Mouse (Mus musculus): ENCODE results near the gene RPS10-NUDT3. TPM values are rescaled to one million over a fixed set of nuclear protein-coding genes. Genes with fewer than 3 reads are reported as not detected.

Gene RPS10-NUDT3
- total RNA-seq, 4 experiments from 2014 or later, result 0.98 TPM; not detected in 3

DNA sequence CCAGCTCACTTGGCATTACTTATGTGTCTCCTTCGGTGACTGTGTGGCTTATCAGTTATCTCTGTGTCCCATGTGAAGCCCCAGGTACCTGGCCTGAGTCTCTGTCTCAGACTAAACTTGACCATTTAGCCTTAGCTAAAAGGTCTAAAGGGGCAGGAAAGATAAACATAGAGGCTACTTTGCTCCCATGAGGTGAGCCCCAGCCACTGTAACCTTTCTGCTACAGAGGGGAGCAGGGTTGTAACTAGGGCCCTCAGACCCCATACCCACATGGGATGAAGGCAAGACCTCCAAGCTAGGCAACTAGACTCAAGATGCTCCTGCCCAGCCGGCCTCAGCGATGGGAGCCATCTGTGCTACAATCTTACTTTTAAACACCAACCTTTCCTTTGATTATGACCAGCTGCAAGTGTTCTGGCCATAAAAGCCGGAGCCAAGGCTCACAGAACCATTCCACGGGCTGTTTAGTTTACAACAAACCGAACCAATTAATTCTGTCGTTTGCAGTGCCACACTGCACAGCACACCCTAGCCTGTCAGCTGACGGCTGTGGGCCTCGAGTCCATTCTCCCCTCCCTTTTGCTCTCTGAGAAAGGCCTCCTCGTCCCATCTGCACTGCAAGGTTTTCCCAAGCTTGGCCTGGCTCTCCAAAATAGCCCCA lies 59.8 kb downstream of the RPS10-NUDT3 start:
- DNase-seq (ENCODE audit: low spot score), result no peak

DNA sequence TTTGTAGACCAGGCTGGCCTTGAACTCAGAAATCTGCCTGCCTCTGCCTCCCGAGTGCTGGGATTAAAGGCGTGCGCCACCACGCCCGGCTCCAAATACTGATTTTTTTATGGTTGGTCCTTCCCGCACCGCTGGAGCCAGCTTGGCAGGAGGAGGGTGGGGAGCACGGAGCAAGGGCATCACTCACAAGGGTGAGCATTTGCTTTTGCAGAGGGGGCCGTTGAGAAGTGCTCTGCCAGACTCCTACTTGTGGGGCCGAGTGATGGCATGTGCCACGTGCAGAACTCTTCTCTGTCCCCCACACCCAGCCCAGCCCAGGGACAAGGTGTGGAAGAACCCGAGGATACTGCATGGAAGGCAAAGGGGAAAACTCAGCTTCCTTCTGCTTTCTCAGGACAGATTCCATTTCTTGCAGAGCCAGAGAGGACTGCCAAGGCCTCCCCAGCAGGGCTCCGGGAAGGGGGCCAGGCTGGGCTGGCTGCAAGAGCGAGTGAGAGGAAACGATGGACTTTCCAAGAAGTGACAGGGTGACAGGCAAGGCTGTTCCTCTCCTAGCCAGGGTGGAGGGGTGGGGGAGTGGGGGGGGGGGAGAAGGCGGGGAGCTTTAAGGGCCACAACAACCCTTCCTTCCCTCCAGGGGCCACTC lies 60.4 kb downstream of the RPS10-NUDT3 start:
- peak; percentile 72 for DNase-seq (ENCODE audit: low spot score)

DNA sequence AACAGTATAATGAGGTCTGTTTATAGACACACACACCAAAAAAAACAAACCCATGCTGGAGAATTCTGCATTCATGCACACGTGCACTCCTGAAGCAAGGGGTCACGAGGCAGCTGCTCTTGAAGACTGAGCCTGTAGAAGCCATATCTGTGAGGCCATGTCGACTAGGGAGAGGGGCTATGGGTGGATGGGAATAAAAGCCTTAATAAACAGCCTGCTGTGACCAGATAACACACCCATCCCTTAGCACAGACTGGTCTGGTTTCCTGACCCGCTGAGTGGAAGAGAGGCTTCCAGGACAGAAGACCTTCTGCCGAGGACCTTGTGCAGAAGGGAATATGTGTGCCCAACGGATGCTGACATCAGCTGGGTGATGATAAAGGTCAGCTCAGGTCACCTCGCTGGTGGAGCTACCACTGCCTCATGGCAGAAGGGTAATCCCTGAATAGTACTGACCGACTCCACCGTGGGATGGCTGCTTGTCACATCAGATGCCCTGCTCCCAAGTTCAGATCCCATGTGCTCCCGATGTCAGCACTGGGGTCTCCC lies 61.2 kb downstream of the RPS10-NUDT3 start:
- no peak for DNase-seq (ENCODE audit: low spot score)

DNA sequence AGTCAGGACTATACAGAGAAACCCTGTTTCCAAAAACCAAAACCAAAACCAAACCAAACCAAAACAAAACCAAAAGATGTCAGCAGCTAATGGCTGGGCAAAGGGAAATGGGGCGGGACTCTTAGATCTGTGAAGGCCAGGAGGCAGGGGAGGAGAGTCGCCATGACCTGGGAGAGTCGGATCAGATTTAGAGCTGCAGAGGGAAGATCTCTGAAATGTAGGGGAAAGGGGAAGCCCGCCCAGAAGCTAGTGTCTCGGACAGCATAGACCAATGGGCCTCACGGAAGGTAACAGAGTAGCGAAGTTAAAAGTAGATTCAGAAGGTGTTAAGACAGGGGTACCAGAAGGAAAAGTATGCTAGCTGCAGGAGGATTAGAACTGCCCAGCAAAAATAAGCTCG lies 63.7 kb downstream of the RPS10-NUDT3 start:
- DNase-seq (ENCODE audit: low spot score), result no peak

DNA sequence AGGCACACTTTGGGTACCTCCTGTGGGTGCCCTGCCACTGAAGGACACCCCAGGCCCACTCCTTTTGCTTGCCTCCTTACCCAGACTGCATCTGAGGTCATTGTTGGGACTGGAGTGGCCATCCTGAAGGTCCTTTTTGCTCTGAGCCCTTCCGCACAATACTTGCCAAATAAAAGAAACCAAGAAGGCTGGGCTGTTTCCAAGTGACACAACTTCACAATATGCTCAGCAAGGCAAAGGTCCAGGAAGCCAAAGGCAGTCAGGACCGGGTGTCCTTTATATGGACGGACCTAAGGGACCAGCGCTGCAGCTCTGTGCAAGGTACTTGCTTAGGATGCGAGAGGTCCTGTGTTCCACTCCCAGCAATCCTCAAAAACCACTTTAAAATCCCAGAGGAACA lies 66.8 kb downstream of the RPS10-NUDT3 start:
- DNase-seq (ENCODE audit: low spot score), result no peak

DNA sequence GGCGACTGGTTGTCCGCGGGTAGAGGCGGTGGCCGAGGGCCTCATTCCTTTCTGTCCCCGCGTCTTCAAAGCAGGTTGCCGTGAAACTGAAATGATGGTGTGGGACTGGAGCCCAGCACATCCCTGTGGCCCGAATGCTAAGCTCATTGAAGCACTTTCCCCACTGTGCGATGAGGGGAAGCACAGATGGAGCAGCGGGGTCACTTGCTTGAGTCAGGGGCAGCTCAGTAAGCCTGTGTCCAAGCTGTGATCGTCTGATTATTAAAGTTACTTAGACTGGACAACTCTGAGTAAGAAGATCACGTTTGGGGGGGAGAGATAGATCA lies 69.1 kb downstream of the RPS10-NUDT3 start:
- no peak for DNase-seq (ENCODE audit: low spot score)

DNA sequence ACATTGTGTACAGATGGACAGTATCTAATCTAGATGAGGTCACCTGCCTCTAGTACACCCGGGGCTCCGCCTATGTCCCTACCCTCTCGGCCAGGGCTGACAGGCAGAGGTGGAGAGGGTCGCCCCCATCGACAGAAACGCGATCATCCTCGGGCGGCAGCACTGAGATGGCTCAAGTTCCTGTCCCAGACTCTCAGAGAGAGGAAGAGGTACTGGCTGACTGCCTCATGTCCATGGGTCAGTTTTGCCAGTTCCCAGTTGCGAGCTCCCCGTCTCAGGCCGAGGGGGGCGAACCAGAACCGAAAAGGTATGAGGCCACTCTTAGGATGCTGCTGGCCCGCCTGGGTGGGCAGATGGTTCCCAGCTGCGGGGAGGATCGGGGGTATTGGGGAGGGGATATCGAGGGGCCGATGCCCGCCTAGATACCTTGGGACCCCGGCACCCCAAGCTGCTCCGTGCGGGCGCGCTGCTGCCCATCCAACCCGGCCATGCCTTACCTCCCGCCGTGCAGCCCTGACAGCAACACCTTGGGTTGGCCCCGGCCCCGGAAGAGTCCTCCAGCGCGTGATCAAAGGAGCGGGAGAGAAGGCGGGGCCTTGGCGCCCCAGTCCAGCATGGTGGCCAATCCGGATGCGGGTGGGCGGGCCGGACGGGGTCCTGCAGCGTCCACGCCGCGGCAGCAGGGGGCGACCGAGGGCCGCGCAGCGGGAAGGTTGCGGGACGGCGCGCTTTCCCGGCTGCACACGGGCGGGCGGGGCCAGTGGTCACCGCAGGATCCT lies 69.7 kb downstream of the RPS10-NUDT3 start, which contains the start of gene AI413582:
TSS of gene AI413582 (minus strand) at position 594 of the 779 bp plus-strand sequence.
- peak; percentile 95 for DNase-seq (ENCODE audit: low spot score)

DNA sequence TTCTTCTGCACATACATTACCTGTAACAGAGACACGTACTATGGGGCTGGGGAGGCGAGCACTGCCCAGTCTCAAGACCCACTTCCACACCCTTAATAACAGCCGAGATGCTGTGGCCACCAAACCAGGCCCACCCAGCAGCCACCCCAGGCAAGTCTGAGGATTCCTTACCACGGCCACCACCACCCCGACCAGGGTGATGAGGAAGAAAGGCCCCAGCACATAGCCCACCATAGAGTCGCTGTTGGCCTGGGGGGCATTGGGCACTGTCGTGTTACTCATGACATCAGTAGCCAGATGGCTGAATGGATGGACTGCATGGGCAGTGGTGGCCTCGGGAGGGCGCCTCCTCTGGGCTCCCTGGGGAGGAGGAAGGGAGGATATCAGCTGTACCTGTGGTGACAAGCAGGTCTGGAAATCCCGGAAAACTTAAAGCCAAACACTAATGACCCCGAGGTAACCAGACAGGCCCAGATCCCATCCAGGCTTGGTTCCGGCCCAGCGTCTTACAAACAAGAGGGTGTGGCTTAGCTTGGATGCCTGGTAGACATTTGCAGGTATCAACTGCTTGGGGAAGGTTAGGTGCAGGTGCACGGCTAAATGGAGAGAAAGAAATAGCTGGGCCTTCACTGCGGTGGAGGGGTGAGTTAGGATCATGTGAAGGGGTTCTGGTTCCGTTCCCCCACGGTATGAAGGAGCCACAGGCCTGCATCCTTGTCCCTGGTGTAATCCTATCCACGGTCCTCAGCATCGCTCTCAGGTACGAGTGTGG lies 70.4 kb downstream of the RPS10-NUDT3 start:
- no peak for DNase-seq (ENCODE audit: low spot score)

DNA sequence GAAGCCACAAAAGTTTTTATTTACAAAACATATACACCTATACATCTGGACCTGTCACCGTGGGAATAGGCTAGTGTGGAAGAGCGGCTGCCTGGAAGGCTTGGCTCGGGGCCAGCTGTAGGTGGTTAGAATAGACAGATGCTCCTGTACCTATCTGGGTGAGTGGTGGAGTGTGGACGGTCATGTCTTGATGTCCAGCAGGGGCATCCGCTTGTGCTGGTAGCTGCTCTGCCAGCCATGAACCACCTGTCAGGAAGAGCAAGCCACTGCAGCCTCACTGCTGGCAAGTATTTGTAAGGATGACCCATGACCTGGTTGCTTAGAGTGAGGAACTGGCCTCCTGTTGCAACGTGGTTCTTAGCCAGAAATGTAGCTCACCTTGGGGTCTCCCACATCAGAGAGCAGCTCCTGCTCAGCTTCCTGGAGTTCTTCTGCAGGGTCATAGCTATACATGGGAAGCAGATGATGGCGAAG lies 71.2 kb downstream of the RPS10-NUDT3 start:
- DNase-seq (ENCODE audit: low spot score), result no peak

DNA sequence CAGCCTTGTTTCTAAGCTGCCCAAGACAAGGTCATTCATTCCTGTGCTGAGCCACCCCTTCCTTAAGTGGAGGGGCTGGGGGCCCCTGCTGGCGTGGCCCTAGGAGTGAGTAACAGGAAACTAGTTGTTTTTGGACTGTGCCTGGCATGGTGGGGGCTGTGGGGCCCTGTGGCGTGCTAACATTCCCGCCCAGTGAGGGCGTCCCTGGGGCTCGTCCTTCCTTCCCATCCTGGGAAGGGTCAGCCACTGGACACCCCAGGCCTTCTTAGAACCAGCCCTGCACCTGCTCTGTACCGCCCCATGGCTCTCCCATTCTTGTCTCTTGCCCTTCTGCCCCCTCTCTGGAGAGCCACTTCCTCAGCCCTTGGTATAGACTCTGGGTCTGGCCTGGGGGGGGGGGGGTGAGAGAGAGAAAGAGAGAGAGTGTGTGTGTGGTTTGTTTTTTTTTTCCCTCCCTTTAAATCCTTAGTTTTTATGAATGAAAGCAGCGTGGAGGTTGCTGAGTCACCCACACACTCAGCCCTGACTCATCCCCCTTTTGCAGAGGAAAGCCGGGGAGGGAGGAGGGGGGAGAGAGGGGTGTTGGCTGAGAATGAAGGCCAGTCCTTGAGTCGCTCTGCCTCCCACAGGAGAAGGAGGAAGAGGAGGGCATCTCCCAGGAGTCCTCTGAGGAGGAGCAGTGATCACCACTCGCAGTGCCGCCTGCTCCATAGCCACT lies 73.1 kb downstream of the RPS10-NUDT3 start:
- DNase-seq (ENCODE audit: low spot score), result no peak

DNA sequence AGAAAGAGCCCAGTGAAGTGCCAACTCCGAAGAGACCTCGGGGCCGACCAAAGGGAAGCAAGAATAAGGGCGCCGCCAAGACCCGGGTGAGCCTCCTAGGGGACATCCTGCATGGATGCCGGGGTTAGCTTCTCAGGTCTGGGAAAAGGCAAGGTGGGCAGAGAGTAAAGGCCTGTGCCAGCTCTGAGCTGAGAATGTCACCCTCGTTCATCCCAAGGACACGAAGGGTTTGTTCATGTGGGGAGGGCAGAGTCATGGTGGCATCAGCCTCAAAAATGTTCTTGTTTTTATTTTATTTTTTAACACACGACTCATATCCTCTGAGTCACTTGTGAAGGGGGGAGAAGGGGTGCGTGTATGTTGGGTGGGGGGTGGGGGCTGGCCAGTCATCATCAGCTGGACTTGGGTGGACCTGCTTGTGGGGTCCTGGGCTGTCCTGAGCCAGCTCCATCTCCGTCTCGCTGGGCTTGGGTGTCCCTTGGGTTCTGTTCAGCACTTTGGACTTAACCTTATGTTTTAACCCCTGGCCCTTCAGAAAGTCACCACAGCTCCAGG lies 74.0 kb downstream of the RPS10-NUDT3 start:
- DNase-seq (ENCODE audit: low spot score), result no peak

DNA sequence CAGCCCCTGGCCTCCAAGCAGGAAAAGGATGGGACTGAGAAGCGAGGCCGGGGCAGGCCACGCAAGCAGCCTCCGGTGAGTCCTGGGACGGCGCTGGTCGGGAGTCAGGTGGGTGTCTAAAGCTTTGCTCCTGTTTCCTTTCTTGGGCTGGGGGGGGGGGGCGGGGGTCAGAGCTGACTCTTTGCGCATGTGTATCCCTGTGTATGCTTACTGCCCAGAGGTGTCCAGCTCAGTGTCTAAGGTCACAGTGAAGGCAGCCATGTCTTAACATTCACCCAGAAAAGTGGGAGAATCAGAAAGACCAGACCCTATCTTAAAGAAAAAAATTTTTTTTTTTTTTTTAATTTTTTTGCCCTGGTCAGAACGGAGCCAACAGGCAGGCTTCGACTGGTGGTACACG lies 75.4 kb downstream of the RPS10-NUDT3 start:
- DNase-seq (ENCODE audit: low spot score), result no peak

DNA sequence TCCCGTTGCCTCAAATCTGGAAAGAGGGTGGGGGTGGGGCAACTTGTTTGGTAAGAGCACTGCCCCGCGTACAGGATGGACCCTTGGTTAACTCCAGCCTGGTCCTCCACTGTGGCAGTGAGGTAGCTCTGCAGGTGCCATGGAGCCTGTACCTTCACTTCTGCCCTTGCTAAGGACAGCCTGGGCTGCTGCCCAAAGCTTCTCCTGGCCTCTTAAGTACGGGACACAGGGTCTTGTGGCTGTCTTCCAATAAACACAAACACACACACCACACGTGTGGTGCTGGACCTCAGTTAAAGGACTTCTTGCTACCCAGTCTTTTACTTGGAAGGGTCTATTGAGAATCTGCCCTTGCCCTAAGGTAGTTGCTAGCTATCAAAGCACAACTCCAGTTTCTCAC lies 76.2 kb downstream of the RPS10-NUDT3 start:
- DNase-seq (ENCODE audit: low spot score), result no peak

DNA sequence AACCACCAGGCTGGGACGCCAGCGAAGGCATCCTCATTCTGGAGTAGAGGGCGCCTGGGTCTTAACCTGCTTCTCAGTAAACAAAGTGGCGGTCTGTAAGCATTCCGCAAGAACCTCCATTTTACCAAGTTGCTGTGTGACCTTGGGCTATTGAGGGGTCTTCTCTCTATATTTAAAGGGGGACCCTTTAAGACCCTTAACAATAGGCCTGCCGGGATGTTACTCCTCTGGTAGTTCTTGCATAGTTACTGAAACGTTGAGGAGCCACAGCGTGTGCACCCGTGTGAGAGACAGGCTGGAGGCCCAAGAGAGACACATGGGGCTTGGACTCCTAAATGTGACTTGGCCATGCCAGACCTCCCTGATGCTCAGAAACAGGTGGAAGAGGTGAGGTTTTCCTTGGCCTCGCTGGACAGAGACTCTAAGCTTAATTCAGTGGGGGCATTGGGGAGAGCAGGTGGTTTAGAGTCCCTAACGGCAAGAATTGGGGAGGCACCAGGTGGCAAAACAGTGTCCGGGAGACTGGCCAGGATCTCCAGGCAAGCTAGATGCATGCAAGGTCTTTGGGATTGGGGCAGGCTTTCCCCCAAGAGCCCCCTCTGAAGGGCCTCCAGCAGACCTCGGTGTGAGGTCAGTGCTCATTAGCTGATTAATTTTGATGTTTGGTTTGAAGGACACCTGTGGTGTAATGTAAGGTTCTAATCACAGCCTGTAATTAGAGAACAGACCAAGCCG lies 76.9 kb downstream of the RPS10-NUDT3 start:
- DNase-seq (ENCODE audit: low spot score), result no peak

DNA sequence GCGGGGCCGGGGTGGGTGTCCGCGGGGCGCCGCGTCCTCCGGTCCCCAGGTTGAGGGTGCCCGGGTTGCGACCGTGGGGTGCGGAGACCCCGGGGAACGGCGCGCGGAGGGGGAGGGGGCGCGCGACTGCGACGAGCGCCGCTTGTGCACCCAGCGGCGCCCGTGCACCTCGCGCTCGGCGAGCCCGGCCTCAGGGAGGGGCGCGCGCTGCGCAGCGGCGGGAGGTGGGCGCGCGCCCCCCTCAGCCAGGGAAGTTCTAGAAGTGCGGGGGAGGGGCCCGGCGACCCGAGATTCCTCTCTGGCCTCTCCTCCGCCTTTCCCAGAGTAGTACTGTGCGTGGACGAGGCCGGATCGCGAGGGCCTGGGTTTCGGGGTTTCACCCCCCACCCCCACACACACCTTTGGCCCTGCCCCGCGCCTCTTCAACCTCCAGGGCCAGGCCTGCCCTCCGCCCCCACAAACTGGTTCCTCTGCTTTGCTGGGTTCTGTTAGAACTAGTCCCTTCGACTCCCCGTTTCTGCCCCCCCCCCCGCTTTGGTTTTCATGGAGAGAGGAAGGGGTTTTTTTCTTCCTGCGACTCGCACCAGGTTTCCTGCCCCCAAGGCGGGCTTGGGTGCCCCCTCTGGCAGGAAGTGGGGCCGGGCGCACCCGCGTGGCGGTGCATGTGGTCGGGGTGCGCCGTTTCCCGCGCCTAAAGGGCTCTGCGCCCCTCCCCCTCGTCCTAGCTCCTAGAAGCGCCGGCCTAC lies 77.7 kb downstream of the RPS10-NUDT3 start:
- no peak for DNase-seq (ENCODE audit: low spot score)

DNA sequence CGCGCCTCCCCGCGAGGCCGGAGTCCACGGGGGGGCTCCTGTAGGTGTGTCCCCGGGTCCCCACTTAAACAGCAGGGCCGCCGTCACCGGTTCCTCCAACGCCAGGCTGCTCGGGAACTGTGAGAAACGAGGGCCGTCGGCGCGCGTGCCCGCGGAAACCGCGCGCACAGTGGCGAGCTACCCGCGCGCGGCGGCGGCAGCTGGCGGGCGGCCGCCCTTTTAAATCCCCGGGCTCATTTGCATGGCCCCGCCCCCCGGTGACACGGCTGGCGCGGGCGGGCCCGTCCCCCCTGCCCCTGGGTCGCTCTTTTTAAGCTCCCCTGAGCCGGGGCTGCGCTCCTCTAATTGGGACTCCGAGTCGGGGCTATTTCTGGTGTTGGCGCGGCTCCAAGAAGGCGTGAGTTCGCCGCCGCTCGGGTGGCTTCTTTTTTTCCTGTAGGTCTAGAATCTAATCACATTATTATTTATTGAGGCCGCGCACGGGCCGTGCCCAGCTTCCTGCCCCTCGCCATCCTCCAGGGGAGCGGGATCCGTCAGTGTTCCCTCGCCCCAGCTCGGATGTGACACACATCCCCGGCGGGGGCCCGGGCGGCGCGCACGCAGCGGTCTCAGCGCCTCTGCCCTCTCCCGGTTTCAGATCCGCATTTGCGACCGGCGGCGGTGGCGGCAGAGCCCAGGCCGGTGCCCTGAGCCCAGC lies 78.6 kb downstream of the RPS10-NUDT3 start, which contains the start of gene Hmga1:
TSS of gene Hmga1 (plus strand) at position 183 of the 697 bp plus-strand sequence.
- DNase-seq (ENCODE audit: low spot score), result peak; percentile 73

DNA sequence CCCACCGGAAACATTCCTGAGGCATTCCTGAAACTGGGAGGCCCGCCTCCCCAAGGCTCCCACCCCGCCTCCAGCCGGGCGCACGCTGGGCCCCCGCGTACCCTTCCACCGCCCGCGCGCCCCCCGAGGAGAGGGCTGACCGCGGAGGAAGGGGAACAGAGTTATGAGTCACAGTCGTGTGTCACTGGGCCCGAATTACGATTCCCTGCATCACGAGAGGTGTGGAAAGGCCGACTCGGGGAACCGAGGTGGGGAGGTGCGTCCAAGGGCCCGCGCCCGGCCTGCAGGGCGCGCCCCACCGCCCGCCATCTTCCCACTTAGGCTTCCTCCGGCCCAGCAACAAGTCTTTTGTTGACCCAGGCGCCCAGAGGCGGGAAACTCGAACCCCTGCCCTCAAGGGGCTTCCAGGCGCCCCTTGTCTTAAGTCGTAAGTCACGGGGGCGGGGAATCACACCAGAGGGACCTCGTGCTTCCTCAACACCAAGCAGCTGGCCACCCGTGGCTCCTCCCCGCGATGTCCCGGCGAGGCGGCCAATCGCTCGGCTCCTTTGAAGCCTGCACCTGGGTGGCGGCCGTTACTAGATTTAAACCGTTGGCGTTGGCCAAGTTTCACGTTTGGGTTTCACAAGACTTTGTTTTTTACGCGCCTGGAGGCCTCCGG lies 79.4 kb downstream of the RPS10-NUDT3 start:
- DNase-seq (ENCODE audit: low spot score), result no peak

DNA sequence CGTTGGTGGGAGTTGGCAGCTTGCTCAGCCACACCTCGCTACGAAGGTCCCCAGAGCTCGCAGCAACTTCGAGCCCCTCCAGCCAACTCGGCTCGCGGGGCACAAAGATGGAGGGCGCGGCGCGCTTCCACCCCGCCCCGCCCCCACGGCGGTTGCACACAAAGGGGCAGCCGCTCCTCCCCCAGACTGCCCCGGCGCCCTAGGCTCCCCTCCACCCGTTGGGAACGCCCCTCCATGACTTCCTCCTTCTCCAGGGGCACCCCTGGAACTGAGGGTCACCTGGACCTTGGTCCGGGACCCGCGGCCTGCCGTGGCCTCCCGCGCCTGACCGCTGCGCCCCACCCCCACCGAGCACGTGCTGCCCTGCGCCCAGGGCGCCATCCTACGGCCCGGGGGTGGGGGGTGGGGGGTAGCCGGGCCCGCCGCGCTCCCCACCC lies 79.9 kb downstream of the RPS10-NUDT3 start:
- DNase-seq (ENCODE audit: low spot score), result no peak
